Mouse (Mus musculus) liver, embryonic 14.5 days (tissue): ENCODE measurements around the gene Gmds. TPM values are rescaled to one million over a fixed set of nuclear protein-coding genes. Genes with fewer than 3 reads are reported as not detected.
A peak's percentile ranks its signal among the peaks of the same experiment; 100 is the strongest.

Source experiments
- ATAC-seq: fragments of 200-750 bp; cut with Nextera tagmentation; 2 replicates; pipeline ENCODE4 v1.8.0; 2017; ENCODE audit warnings: moderate number of reproducible peaks, mild to moderate bottlenecking, moderate library complexity; ENCODE audit not compliant: insufficient read depth
- DNase-seq, 3 experiments: peaks; one replicate each; pipeline ENCODE4 v3.0.0-alpha.2; 2012 to 2013; ENCODE audit warnings: low read depth in 3 of 3, low spot score in 3 of 3
- H3K27ac ChIP-seq: fragments of 300-500 bp; sonication (generic); 2 replicates; pipeline ENCODE4 v1.5.1; 2014; ENCODE audit warnings: moderate library complexity, mild to moderate bottlenecking, control low read depth, inconsistent platforms
- H3K27me3 ChIP-seq: fragments of 300-500 bp; sonication (generic); 2 replicates; pipeline ENCODE4 v1.6.1; 2014; ENCODE audit warnings: mild to moderate bottlenecking, low read length, moderate library complexity; ENCODE audit not compliant: control insufficient read depth, insufficient read depth
- H3K36me3 ChIP-seq: fragments of 300-500 bp; sonication (generic); replicated peaks from 2 replicates; pipeline ENCODE4 v1.6.1; 2014; ENCODE audit warnings: low read depth; ENCODE audit not compliant: control insufficient read depth, insufficient read depth
- H3K4me1 ChIP-seq, 2 experiments: fragments of 200-500 bp in 1 of 2; fragments of 300-500 bp in 1 of 2; sonication (generic) in 1 of 2; replicated peaks; 2 replicates each; pipeline ENCODE4 v1.6.1; 2012 to 2014; ENCODE audit warnings: antibody characterized with exemption in 1 of 2, inconsistent platforms in 1 of 2, low read length in 1 of 2; ENCODE audit not compliant: control insufficient read depth in 2 of 2, insufficient read depth in 2 of 2
- H3K4me2 ChIP-seq: fragments of 300-500 bp; sonication (generic); 2 replicates; pipeline ENCODE4 v1.6.1; 2014; ENCODE audit warnings: low read depth, mild to moderate bottlenecking, control low read depth, moderate library complexity
- H3K4me3 ChIP-seq, 2 experiments: fragments of 200-500 bp in 1 of 2; fragments of 300-500 bp in 1 of 2; sonication (generic) in 1 of 2; 2 replicates each; pipeline ENCODE4 v1.5.1; 2012 to 2014; ENCODE audit warnings: low read depth in 2 of 2, low read length in 2 of 2, mild to moderate bottlenecking in 2 of 2, control low read depth in 1 of 2, inconsistent platforms in 1 of 2, moderate library complexity in 1 of 2; ENCODE audit not compliant: insufficient read depth in 1 of 2
- H3K9ac ChIP-seq: fragments of 300-500 bp; sonication (generic); replicated peaks from 2 replicates; pipeline ENCODE4 v1.6.1; 2014; ENCODE audit warnings: mild to moderate bottlenecking, control low read depth, moderate library complexity
- H3K9me3 ChIP-seq: fragments of 300-500 bp; sonication (generic); 2 replicates; pipeline ENCODE4 v1.6.1; 2016; ENCODE audit warnings: low read length, mixed read lengths; ENCODE audit not compliant: control insufficient read depth
- CTCF ChIP-seq: IDR thresholded peaks from 2 replicates; pipeline ENCODE4 v1.5.1; 2016; ENCODE audit warnings: antibody characterized with exemption, low read depth, control low read depth
- EP300 ChIP-seq: IDR thresholded peaks from 2 replicates; pipeline ENCODE4 v1.6.1; 2016; ENCODE audit warnings: antibody characterized with exemption, low read depth
- WGBS: fragments of 180-500 bp; shearing (Covaris S2); extraction: QIAGEN DNeasy Blood & Tissue Kit; methylation state at CpG from one replicate; pipeline ENCODE4 v1.1.7; 2014; ENCODE audit not compliant: insufficient replicate concordance; 5-methylcytosine and 5-hydroxymethylcytosine counted together
- polyA plus RNA-seq, 2 experiments: library from polyadenylated mRNA; depleted of rRNA in 1 of 2; stranded (reverse) in 1 of 2; unstranded in 1 of 2; fragments of >200 nt; fragmentation: Nextera tagmentation in 1 of 2; extraction: Ambion mirVana in 1 of 2; gene quantifications; 2 replicates each; pipeline versions ENCODE4 v1.2.1 to v1.2.3; 2012 to 2014

Gmds gene
- polyA plus RNA-seq, 2 experiments, result 3.7 to 7.4 TPM

DNA sequence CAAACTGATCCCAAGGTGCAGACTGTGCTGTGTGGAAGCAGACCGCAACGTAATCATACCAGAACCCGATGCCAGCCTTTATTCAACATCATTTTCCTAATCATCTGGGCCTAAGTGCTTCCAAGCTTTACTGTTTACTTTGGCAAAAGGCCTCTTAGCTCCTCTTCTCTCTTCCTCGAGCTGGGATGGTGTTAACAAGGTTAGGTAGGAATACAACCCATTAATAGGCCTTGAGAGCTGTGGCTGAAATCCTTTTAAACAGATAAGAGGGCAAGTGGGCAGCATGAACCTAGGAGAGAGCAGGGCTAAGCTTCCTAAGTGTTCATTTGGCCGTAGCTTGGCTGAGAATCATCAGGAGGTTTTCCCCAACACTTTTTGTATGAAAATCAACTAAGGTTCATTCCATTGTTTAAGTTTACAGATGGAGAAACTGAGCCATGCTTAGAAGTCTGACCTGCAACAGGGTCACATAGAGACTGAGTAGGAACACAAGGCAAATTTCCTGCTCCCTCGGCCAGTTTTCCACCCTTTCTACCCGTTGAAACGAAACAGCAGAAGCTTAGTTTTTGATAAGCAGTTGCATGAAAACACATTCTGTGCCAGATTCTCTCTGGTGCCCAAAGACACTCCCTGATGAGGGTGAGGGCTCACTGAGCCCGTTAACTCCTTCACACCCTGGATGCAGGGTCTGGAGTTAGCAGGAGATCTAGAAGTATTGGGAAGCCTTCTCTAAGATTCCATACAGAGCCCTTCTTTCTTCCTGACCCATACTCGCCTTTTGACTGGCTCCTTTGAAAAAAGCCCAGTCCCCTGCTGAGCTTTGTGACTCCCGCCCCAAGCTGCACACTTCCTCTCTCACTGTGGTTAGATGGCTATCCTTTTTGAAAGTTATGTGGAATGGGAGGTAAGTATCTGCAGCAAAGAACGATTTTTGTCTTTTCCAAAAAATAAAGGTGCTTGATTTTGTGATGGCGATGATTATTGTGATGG lies 379.9 kb downstream of the Gmds start:
- Histone ChIP-seq H3K9ac (no peak overlapping the region), H3K4me1 (no peaks in the 10 kb centered on the region), H3K27me3 (no peaks in the 10 kb centered on the region), H3K27ac (no peak overlapping the region), H3K4me3 (no peak overlapping the region), H3K9me3 (no peaks in the 10 kb centered on the region), H3K4me2 (no peak overlapping the region), H3K36me3 (no peaks in the 10 kb centered on the region)
- TF ChIP-seq EP300 (no peak), CTCF (no peak)
- DNase-seq (no peak), ATAC-seq (no peak)
- WGBS, result 40% methylated on average over 13 of the region's 13 CpGs

DNA sequence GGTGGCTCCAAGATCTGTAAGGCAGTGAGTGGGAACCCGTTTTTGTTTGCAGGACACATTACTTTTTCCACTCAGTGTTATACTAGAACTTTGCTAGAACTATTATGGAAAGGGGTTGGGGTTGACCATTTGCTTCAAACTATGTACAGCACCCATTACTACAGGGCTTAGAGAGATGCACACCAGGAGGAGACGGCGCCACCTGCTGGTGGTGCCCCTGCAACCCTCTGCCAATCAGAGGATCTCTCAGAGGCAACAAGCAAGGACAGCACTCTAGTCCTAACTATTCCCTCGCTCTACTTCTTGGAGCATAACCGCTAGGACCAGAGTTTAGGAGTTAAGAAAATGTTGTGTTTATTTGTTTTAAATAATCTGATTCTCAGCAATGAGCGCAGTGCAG lies 382.0 kb downstream of the Gmds start:
- DNase-seq, result peak in 1 of 3 experiments; percentile 13
- H3K4me1 ChIP-seq, result no peaks in the 10 kb centered on the region
- H3K36me3 ChIP-seq, result no peaks in the 10 kb centered on the region
- H3K9ac ChIP-seq, result no peak overlapping the region
- TF ChIP-seq EP300, result no peak
- TF ChIP-seq CTCF, result peak; percentile 88
- H3K4me2 ChIP-seq, result no peak overlapping the region
- ATAC-seq, result no peak
- H3K27ac ChIP-seq, result no peak overlapping the region
- no peak overlapping the region for H3K4me3 ChIP-seq
- 54% methylated on average over 6 of the region's 6 CpGs for WGBS
- H3K27me3 ChIP-seq, result no peaks in the 10 kb centered on the region
- H3K9me3 ChIP-seq, result no peaks in the 10 kb centered on the region

DNA sequence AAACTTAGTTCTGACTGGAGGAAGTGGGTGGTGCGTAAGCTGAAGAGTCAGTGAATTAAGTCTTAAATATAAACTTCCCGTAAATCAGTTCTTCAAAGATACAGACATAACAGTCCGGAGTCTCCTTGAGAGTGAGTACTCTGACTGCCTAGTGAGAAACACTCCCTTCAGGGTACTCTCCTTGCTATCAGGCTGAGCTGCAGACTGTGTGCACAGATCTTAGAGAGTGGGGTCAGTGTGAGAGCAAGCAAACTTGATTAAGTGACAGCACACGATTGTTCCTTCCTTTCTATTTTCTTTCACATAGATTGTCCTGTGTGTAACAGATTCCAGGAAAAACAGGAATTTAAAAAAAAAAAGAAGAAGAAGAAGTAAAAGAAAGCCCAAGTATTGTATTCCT lies 382.4 kb downstream of the Gmds start:
- H3K27me3 ChIP-seq, result no peaks in the 10 kb centered on the region
- 78% methylated on average over 4 of the region's 4 CpGs for WGBS
- no peak overlapping the region for H3K4me2 ChIP-seq
- ATAC-seq (no peak), DNase-seq (no peak)
- no peak overlapping the region for H3K9ac ChIP-seq
- H3K4me3 ChIP-seq, result no peak overlapping the region
- H3K36me3 ChIP-seq, result no peaks in the 10 kb centered on the region
- TF ChIP-seq EP300 (no peak), CTCF (no peak)
- no peaks in the 10 kb centered on the region for H3K9me3 ChIP-seq
- H3K27ac ChIP-seq, result no peak overlapping the region
- H3K4me1 ChIP-seq, result no peaks in the 10 kb centered on the region

DNA sequence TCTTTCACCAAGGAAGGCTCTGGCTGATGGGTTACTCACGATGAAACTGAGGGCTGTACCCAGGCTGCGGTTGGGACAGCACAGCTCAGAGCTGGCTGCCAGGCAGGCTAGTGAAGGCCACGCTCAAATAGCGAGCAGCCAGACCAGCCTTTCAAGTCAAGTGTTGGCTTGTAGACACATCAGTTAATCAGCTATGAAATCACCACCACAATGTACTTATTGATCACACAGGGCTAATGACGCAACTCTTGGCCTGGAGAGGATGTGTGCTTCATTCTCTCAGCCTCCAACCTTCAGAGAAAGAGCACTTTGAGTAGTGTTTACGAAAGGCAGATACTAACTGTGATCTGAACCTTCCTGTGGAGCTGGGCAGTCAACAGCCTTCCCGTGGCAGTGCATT lies 383.4 kb downstream of the Gmds start:
- Histone ChIP-seq H3K4me2 (no peak overlapping the region), H3K4me3 (no peak overlapping the region), H3K4me1 (no peaks in the 10 kb centered on the region), H3K36me3 (no peaks in the 10 kb centered on the region), H3K9ac (no peak overlapping the region), H3K9me3 (no peaks in the 10 kb centered on the region), H3K27me3 (no peaks in the 10 kb centered on the region), H3K27ac (no peak overlapping the region)
- DNase-seq (no peak), ATAC-seq (no peak)
- no peak for TF ChIP-seq EP300
- no peak for TF ChIP-seq CTCF
- 53% methylated on average over 7 of the region's 7 CpGs for WGBS

DNA sequence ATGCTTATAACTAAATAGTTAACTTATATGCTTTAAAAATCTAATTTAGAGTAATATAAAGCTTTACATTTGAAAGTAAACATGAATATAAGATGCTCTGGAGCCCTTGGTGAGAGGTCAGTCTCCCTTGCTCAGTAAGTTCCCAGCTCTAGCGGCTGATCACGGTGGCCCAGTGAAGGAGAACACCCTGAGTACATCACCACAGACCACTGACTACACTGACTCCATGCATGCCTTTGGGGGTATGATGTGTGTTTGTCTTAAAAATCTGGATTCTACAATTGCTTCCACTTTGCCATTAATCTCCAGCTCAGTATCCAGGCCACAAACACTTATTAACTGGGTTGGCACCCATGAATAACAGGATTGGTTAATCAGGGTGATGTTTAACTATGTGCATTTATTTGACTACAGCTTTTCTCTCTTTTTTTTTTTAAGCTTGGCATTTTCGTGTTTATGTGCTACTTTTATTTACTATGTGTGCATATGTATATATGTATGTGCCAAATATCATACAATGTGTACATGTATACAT lies 393.8 kb downstream of the Gmds start:
- TF ChIP-seq CTCF (no peak), EP300 (no peak)
- no peak for DNase-seq
- 76% methylated on average over 3 of the region's 3 CpGs for WGBS
- Histone ChIP-seq H3K27me3 (no peaks in the 10 kb centered on the region), H3K36me3 (no peaks in the 10 kb centered on the region), H3K9me3 (no peaks in the 10 kb centered on the region), H3K4me3 (no peak overlapping the region), H3K4me2 (no peak overlapping the region), H3K9ac (no peak overlapping the region), H3K4me1 (no peaks in the 10 kb centered on the region), H3K27ac (no peak overlapping the region)
- no peak for ATAC-seq
